Mouse (Mus musculus): Measurements from ENCODE around the gene C9.
A peak's percentile ranks its signal among the peaks of the same experiment; 100 is the strongest.

C9 gene

DNA sequence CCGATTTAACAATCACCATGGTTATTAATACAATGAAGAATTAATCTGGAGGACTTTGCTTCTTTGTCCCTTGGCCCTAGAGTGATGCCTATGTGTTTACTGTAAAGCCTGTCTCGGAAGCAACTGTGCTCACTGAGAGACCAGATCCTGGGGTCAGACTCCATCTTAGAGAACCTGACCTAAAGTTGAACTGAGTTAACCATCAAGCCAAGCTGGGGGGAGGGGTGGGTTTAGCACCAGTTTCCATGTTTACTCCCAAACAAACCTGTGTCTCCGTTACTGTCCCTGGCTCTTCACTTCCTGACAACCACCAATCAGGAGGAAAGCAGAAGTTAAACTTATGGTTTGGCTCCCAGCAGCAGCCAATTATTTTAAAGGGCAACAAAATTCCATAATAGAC, 38.4 kb downstream of the C9 start:
- no peak for DNase-seq (ENCODE audit: low spot score)

- DNase-seq (ENCODE audit: low spot score): no peak
Observed at GRCm38 (mm10) chr15:6492386-6492785, 47.3 kb downstream of the C9 start.

DNA sequence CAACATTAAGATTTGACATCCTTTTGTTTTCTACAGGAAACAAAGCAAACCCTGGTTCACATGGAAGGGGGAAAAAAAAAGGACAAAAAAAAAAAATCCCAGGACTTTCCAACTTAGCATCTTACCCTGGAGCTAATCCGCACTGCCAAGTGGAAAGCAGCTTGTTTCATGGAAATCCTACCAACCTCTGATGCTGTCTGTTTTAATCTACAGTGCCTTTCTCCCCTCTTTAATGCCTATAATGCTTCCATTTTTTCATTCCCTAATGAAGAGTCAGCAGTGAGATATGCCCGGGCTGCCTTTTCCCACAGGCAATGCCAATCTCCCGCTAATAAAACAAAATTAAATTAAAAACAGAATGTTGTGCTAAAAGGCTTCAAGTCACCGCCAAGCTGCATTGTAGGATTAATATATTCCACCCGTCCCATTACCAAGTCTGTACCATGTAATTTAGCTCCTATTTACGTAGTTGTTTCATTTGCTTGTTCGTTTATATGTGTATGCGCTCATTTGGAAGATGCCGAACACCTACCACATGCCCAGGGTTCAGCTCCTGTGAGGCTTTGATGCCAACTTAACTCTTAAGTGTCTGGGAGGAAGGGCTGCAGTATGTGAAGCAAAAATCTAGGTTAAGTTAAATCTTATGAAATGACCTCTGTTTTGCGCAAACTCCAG, 53.4 kb downstream of the C9 start:
- DNase-seq (ENCODE audit: low spot score): no peak

DNA sequence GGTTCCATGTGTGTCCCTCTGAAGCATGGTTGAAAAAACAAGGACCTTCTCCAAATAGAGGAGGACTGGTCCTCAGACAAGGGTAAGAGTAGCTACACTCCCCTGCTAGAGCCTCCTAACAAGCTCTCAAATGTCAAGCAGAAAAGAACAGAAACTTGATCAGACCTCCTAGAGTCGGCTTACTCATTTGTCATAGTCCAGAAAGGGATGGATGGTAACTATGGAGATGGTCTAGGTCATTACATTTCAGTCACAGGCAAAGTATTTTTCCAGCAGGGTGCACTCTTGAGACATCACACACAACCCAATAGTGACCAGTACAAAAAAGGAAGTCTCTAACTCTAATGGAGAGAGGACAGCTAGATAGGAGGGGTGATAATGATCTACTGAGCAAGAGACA, 55.7 kb downstream of the C9 start:
- DNase-seq (ENCODE audit: low spot score): peak; percentile 12

DNA sequence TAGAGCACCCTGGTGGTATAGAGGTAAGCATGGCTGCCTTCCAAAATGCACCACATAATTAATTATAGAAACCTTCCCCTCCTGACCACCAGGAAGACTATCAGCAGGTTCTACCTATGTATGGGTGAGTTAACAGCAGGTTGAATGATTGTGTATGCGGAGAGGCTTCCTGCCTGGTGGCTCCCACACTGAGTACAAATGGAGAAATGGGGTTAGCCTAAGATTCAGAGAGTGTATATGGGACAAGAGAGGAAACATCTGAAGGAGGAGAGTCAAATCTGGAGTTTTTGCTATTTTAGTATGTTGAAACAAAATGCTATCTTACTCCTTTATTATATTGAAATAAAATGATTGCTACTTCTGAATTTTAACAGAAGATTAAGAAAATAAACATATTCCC, 72.4 kb downstream of the C9 start:
- DNase-seq (ENCODE audit: low spot score): no peak

DNA sequence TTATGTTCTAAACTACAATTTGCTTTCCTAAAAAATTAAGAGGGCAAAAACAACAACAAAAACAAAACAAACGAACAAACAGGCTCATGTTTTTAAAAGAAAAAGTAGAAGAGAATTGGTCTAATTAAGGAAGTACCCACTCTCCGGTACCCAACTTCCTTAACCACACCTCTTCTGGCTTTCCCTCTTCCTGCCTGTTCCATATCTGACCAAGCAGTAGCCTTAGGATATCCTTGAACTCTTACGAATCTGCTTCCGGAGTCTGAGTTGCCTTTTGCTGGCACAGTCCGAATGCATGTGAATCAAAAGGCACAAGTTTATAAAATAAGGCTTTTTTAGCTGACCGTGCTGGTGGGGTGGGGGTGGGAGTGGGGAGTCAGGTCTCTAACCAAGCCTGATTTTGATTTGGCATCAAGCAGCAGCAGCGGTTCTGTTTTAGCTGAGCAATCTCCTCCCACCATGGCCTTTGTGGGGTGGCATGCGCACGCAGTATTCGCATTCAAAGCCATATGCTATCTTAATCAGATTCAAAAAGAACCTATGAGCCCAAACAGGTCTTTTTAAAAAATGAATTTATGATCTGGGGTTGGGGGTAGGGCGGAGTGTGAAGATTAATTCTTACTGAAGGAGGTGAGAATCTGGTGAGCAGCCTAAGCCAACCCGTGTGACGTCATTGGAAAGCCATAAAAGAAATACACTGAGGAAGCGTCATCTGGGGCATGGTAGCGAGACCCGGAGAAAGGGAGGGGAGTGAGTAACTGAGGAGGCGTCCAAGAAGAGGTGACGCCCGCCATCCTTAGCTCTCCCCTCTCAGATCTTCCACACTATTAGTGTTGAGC, 74.5 kb downstream of the C9 start:
- DNase-seq (ENCODE audit: low spot score): no peak

GRCm38 (mm10) chr15:6520505-6521155, 75.5 kb downstream of the C9 start:
- DNase-seq (ENCODE audit: low spot score): no peak

GRCm38 (mm10) chr15:6522653-6523167, 77.6 kb downstream of the C9 start, which contains the start of gene Fyb:
Gene Fyb, plus strand, starts transcription at chr15:6522853.
- peak; percentile 4 for DNase-seq (ENCODE audit: low spot score)

GRCm38 (mm10) chr15:6524801-6525200, 79.7 kb downstream of the C9 start:
- no peak for DNase-seq (ENCODE audit: low spot score)

GRCm38 (mm10) chr15:6525386-6525785, 80.3 kb downstream of the C9 start:
- no peak for DNase-seq (ENCODE audit: low spot score)

- no peak for DNase-seq (ENCODE audit: low spot score)
Observed at GRCm38 (mm10) chr15:6533858-6534343, 88.8 kb downstream of the C9 start.

DNA sequence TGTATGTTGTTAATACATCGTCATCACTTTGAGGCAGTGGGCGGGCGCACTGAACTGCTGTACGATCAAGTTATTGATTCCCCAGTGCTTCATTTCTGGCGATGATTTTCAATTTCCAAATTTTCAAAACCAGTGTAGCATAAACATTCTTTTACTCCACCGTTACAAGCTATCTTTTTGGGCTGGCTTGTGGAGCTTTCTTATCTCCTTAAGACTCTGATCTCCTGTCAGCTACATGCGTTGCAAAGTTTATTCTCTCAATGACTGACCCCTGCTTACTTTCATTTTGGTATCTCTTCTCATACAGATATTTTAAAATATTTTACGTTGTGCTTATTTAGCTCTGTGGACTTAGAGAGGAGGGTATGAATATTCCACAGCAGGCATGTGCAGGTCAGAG, 89.5 kb downstream of the C9 start:
- DNase-seq (ENCODE audit: low spot score): no peak

GRCm38 (mm10) chr15:6539639-6540338, 94.7 kb downstream of the C9 start:
- no peak for DNase-seq (ENCODE audit: low spot score)

All from lung, postnatal 25 days (tissue).